Mouse (Mus musculus) adrenal gland, adult 8-10 months (tissue): ENCODE measurements around the gene Gm20388. TPM values are rescaled to one million over a fixed set of nuclear protein-coding genes. Genes with fewer than 3 reads are reported as not detected.

Experiments
- DNase-seq: peaks from one replicate; pipeline ENCODE4 v3.0.0; 2022
- total RNA-seq, 4 experiments: library from RNA; stranded (reverse); gene quantifications; 2 replicates each; pipeline ENCODE4 v1.2.4; 2022

The Gm20388 gene
- total RNA-seq, 4 experiments from 2014 or later: 1.7 to 16.9 (median 5.8) TPM

- peak; percentile 77 for DNase-seq
Observed at GRCm38 (mm10) chr8:121856071-121856746, 1945.6 kb downstream of the Gm20388 start.

- DNase-seq: no peak
Observed at GRCm38 (mm10) chr8:121857331-121857730, 1946.7 kb downstream of the Gm20388 start.

- DNase-seq: no peak
Observed at GRCm38 (mm10) chr8:121857747-121858146, 1947.1 kb downstream of the Gm20388 start.

GRCm38 (mm10) chr8:121861276-121861675, 1950.6 kb downstream of the Gm20388 start:
- no peak for DNase-seq

GRCm38 (mm10) chr8:121861806-121862548, 1951.3 kb downstream of the Gm20388 start:
- DNase-seq: no peak

GRCm38 (mm10) chr8:121865356-121865755, 1954.7 kb downstream of the Gm20388 start:
- DNase-seq: no peak

- DNase-seq: peak; percentile 74
Observed at GRCm38 (mm10) chr8:121868196-121868595, 1957.6 kb downstream of the Gm20388 start.

GRCm38 (mm10) chr8:121868896-121869295, 1958.3 kb downstream of the Gm20388 start:
- no peak for DNase-seq

- DNase-seq: no peak
Observed at GRCm38 (mm10) chr8:121870190-121870589, 1959.5 kb downstream of the Gm20388 start.

- no peak for DNase-seq
Observed at GRCm38 (mm10) chr8:121871833-121872440, 1961.3 kb downstream of the Gm20388 start.

- DNase-seq: peak; percentile 61
Observed at GRCm38 (mm10) chr8:121874031-121874430, 1963.4 kb downstream of the Gm20388 start.

GRCm38 (mm10) chr8:121875045-121875444, 1964.4 kb downstream of the Gm20388 start:
- DNase-seq: no peak

GRCm38 (mm10) chr8:121875517-121875916, 1964.9 kb downstream of the Gm20388 start:
- no peak for DNase-seq

GRCm38 (mm10) chr8:121877212-121877611, 1966.6 kb downstream of the Gm20388 start:
- DNase-seq: no peak

- DNase-seq: no peak
Observed at GRCm38 (mm10) chr8:121877828-121878480, 1967.3 kb downstream of the Gm20388 start.

- DNase-seq: no peak
Observed at GRCm38 (mm10) chr8:121879712-121880111, 1969.1 kb downstream of the Gm20388 start.

GRCm38 (mm10) chr8:121880818-121881217, 1970.2 kb downstream of the Gm20388 start:
- no peak for DNase-seq

GRCm38 (mm10) chr8:121881921-121882320, 1971.3 kb downstream of the Gm20388 start:
- DNase-seq: no peak

GRCm38 (mm10) chr8:121884181-121884580, 1973.5 kb downstream of the Gm20388 start:
- DNase-seq: no peak

GRCm38 (mm10) chr8:121885001-121885400, 1974.4 kb downstream of the Gm20388 start:
- no peak for DNase-seq

- no peak for DNase-seq
Observed at GRCm38 (mm10) chr8:121885433-121885832, 1974.8 kb downstream of the Gm20388 start.

GRCm38 (mm10) chr8:121887547-121887946, 1976.9 kb downstream of the Gm20388 start:
- DNase-seq: no peak

- no peak for DNase-seq
Observed at GRCm38 (mm10) chr8:121889317-121889716, 1978.7 kb downstream of the Gm20388 start.
